Mouse (Mus musculus) ES-Bruce4 (cell line): Measurements from ENCODE around the gene 4933405L10Rik. TPM values are rescaled to one million over a fixed set of nuclear protein-coding genes. Genes with fewer than 3 reads are reported as not detected.

Experiments used
- H3K27ac ChIP-seq: 2 replicates; pipeline ENCODE4 v1.5.1; 2012; ENCODE audit warnings: low read length, inconsistent platforms; ENCODE audit not compliant: insufficient read depth
- H3K27me3 ChIP-seq: 2 replicates; pipeline ENCODE4 v1.6.1; 2012; ENCODE audit warnings: mild to moderate bottlenecking, low read length, inconsistent platforms; ENCODE audit not compliant: control insufficient read depth, poor library complexity, insufficient read depth, severe bottlenecking
- H3K36me3 ChIP-seq: 2 replicates; pipeline ENCODE4 v1.6.1; 2012; ENCODE audit warnings: inconsistent platforms, mild to moderate bottlenecking, low read length, moderate library complexity; ENCODE audit not compliant: control insufficient read depth, poor library complexity, insufficient read depth, severe bottlenecking
- H3K4me1 ChIP-seq: one replicate; pipeline ENCODE4 v1.8.1; 2011; ENCODE audit warnings: low read length; ENCODE audit not compliant: control insufficient read depth, insufficient read depth
- H3K4me3 ChIP-seq: 2 replicates; pipeline ENCODE4 v1.5.1; 2011; ENCODE audit warnings: low read depth, mild to moderate bottlenecking, low read length
- H3K9ac ChIP-seq: 2 replicates; pipeline ENCODE4 v1.6.1; 2012; ENCODE audit warnings: low read depth, mild to moderate bottlenecking, inconsistent platforms; ENCODE audit not compliant: poor library complexity, severe bottlenecking
- H3K9me3 ChIP-seq: replicated peaks from 2 replicates; pipeline ENCODE4 v1.6.1; 2012; ENCODE audit warnings: mild to moderate bottlenecking, low read length, inconsistent platforms; ENCODE audit not compliant: control insufficient read depth, poor library complexity, insufficient read depth, severe bottlenecking
- CTCF ChIP-seq: IDR thresholded peaks from one replicate; pipeline ENCODE4 v1.8.1; 2011; ENCODE audit warnings: low read depth, low read length
- EP300 ChIP-seq: IDR thresholded peaks from 2 replicates; pipeline ENCODE4 v1.6.1; 2011; ENCODE audit warnings: low read depth, low read length; ENCODE audit not compliant: insufficient read depth
- POLR2A ChIP-seq: IDR thresholded peaks from one replicate; pipeline ENCODE4 v1.8.1; 2011; ENCODE audit warnings: low read length; ENCODE audit not compliant: insufficient read depth
- polyA plus RNA-seq: library from polyadenylated mRNA; stranded (reverse); fragments of >200 nt; gene quantifications from 2 replicates; pipeline ENCODE4 v1.2.4, GENCODE M21; 2011; ENCODE audit warnings: low read depth; ENCODE audit not compliant: missing spikeins, insufficient read depth, insufficient read length

Gene 4933405L10Rik
- polyA plus RNA-seq, 1 experiment = not detected

DNA sequence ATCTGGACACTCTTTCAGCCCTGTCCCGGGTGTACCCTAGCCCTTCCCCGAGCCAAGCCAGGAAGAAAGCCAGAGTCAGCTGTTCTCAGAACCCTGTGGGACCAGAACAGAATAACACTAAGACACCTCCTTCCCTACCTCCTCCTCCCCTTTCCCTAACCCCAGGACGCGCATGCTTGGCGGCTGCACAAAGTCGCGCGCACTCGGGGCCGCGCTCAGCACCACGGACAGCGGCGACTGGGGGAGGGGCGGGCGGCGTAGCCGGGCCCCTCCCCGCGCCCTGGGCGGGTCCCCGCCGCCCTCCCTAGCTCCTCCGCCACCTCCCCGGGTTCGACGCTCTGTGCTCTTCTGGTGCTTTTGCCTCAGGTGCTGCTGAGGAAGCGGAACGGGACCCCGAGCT, 13.8 kb upstream of the 4933405L10Rik start:
- Histone ChIP-seq H3K36me3 (0 out of 2 replicates have a peak, but pooled peaks cover 4% of the 10 kb centered on the region), H3K27ac (no peak overlapping the region), H3K4me3 (peak overlapping the region; percentile 43), H3K4me1 (no peaks in the 10 kb centered on the region), H3K27me3 (no peaks in the 10 kb centered on the region), H3K9me3 (no peaks in the 10 kb centered on the region), H3K9ac (peak overlapping the region; percentile 26)
- 0 out of 2 replicates have a peak, but pooled peaks have one; percentile 46 for TF ChIP-seq EP300
- no peak for TF ChIP-seq CTCF
- no peak for TF ChIP-seq POLR2A

DNA sequence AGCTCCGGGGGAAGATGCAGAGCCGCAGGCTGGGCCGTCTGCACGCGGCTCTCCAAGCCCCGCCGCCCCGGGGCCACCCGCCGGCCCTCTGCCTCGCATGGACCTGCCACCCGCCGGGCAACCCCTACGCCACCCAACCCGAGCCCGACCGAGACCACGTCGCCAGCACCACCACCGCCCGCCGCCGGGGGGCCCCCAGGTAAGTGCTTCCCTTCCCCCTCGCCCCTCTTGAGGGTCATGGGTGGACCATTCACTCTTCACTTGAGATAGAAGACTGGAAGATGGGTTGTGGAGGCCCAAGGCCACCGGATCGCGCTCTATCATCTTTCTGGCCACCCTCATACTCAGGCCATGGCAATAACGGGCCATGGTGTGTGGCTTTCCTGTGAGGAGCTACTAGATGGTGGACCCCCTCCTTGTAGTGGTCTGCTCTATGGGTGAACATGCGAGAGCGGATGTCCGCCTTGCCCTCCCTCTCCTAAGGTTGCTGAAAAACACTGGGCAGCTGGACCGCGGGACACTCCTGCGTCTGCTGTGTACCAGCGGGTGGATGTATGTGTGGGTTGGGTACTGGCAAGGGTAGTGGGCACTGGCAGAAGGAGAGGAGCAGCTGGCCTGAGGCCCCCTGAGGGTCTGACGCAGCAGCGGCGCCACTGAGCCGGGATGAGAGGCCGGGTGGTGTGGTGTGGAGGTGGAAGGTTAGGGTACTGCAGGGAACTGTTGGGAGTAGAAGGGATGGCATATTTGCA, 13.2 kb upstream of the 4933405L10Rik start:
- TF ChIP-seq CTCF = no peak
- no peak for TF ChIP-seq POLR2A
- no peak for TF ChIP-seq EP300
- Histone ChIP-seq H3K27me3 (no peaks in the 10 kb centered on the region), H3K9me3 (no peaks in the 10 kb centered on the region), H3K4me3 (peak overlapping the region; percentile 43), H3K36me3 (0 out of 2 replicates have a peak, but pooled peaks cover 5% of the 10 kb centered on the region), H3K4me1 (no peaks in the 10 kb centered on the region), H3K9ac (peak overlapping the region; percentile 26), H3K27ac (no peak overlapping the region)

GRCm38 (mm10) chr8:105695080-105695780, 12.2 kb upstream of the 4933405L10Rik start:
- no peaks in the 10 kb centered on the region for H3K9me3 ChIP-seq
- peak overlapping the region; percentile 17; the same call in 1 of the 2 replicates for H3K9ac ChIP-seq
- no peak overlapping the region for H3K27ac ChIP-seq
- TF ChIP-seq POLR2A (no peak), EP300 (no peak), CTCF (no peak)
- no peak overlapping the region for H3K4me3 ChIP-seq
- H3K36me3 ChIP-seq = 0 out of 2 replicates have a peak, but pooled peaks cover 5% of the 10 kb centered on the region
- no peaks in the 10 kb centered on the region for H3K27me3 ChIP-seq
- no peaks in the 10 kb centered on the region for H3K4me1 ChIP-seq

DNA sequence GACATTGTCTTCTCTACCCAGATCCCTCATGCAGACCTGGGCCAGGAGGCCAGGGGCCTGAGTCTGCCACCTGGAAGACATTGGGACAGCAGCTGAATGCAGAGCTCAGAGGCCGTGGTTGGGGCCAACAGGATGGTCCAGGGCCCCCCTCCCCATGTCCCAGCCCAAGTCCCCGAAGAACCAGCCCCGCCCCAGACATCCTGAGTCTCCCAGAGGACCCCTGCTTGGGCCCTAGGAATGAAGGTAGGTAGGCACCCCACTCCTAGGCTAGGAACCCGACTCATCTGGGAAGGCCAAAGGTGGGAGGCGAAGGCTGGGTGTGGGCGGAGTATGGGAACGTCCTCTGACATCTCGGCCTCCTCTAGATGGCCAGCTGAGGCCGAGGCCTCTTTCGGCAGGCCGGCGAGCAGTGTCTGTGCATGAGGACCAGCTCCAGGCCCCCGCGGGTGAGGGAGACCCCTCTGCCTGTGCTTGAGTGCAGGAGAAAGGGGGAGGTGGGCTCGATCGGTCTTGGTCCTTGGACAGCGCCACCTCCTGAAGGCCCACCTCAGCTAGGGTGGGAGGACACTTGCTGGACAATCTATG, 10.2 kb upstream of the 4933405L10Rik start:
- H3K4me3 ChIP-seq = no peak overlapping the region
- H3K9ac ChIP-seq = no peak overlapping the region
- no peaks in the 10 kb centered on the region for H3K9me3 ChIP-seq
- TF ChIP-seq POLR2A (no peak), EP300 (no peak), CTCF (no peak)
- H3K27ac ChIP-seq = no peak overlapping the region
- no peaks in the 10 kb centered on the region for H3K27me3 ChIP-seq
- H3K36me3 ChIP-seq = 0 out of 2 replicates have a peak, but pooled peaks cover 5% of the 10 kb centered on the region
- H3K4me1 ChIP-seq = no peaks in the 10 kb centered on the region

GRCm38 (mm10) chr8:105698734-105699133, 8.7 kb upstream of the 4933405L10Rik start:
- H3K9me3 ChIP-seq = no peaks in the 10 kb centered on the region
- peaks cover 16% of the 10 kb centered on the region for H3K36me3 ChIP-seq

More at GRCm38 (mm10) chr8:105698734-105699133, 8.7 kb upstream of the 4933405L10Rik start:
- Histone ChIP-seq H3K4me3 (no peak overlapping the region), H3K4me1 (no peaks in the 10 kb centered on the region), H3K27me3 (no peaks in the 10 kb centered on the region), H3K27ac (no peak overlapping the region), H3K9ac (no peak overlapping the region)
- TF ChIP-seq EP300 = no peak
- TF ChIP-seq POLR2A = no peak
- no peak for TF ChIP-seq CTCF
